Mouse (Mus musculus): Measurements from ENCODE around the gene Kcnk12. TPM values are rescaled to one million over a fixed set of nuclear protein-coding genes. Genes with fewer than 3 reads are reported as not detected.
A peak's percentile ranks its signal among the peaks of the same experiment; 100 is the strongest.

Gene Kcnk12
- polyA plus RNA-seq, 1 experiment from 2014 or later: not detected

GRCm38 (mm10) chr17:87784141-87784831 lies 13.5 kb downstream of the Kcnk12 start:
- WGBS: 60% methylated on average over 14 of the region's 14 CpGs
- no peak for ATAC-seq (ENCODE audit: low FRiP score, low read depth)
- no peaks in the 10 kb centered on the region for H3K27me3 ChIP-seq

GRCm38 (mm10) chr17:87781244-87781643 lies 16.6 kb downstream of the Kcnk12 start:
- H3K36me3 ChIP-seq: no peaks in the 10 kb centered on the region
- peaks cover 4% of the 10 kb centered on the region; the same call in 1 of the 2 replicates for H3K4me1 ChIP-seq
- H3K4me3 ChIP-seq: no peak overlapping the region
- H3K9me3 ChIP-seq: 0 out of 2 replicates have a peak, but pooled peaks cover 3% of the 10 kb centered on the region
- H3K9ac ChIP-seq: no peak overlapping the region
- ATAC-seq (ENCODE audit: low FRiP score, low read depth): no peak
- H3K27me3 ChIP-seq: no peaks in the 10 kb centered on the region
- no peak overlapping the region for H3K4me2 ChIP-seq (replicated peaks)
- no peak overlapping the region for H3K27ac ChIP-seq
- WGBS: 79% methylated on average over 5 of the region's 5 CpGs

More at GRCm38 (mm10) chr17:87784141-87784831, 13.5 kb downstream of the Kcnk12 start:
- H3K27ac ChIP-seq: no peak overlapping the region
- no peak overlapping the region for H3K4me2 ChIP-seq (replicated peaks)
- 0 out of 2 replicates have a peak, but pooled peaks cover 3% of the 10 kb centered on the region for H3K9me3 ChIP-seq
- H3K4me1 ChIP-seq: no peaks in the 10 kb centered on the region
- no peak overlapping the region for H3K4me3 ChIP-seq
- no peaks in the 10 kb centered on the region for H3K36me3 ChIP-seq
- no peak overlapping the region for H3K9ac ChIP-seq

GRCm38 (mm10) chr17:87780164-87780563 lies 17.6 kb downstream of the Kcnk12 start:
- no peak overlapping the region for H3K4me3 ChIP-seq
- WGBS: 40% methylated on average over 2 of the region's 2 CpGs
- H3K4me2 ChIP-seq (replicated peaks): no peak overlapping the region
- H3K36me3 ChIP-seq: no peaks in the 10 kb centered on the region
- no peaks in the 10 kb centered on the region for H3K27me3 ChIP-seq
- H3K9ac ChIP-seq: no peak overlapping the region
- H3K4me1 ChIP-seq: peaks cover 4% of the 10 kb centered on the region; the same call in 1 of the 2 replicates
- no peak for ATAC-seq (ENCODE audit: low FRiP score, low read depth)
- no peak overlapping the region for H3K27ac ChIP-seq
- H3K9me3 ChIP-seq: 0 out of 2 replicates have a peak, but pooled peaks cover 3% of the 10 kb centered on the region

- Histone ChIP-seq H3K9me3 (no peaks in the 10 kb centered on the region), H3K27ac (no peak overlapping the region), H3K4me3 (no peak overlapping the region), H3K27me3 (no peaks in the 10 kb centered on the region), H3K9ac (no peak overlapping the region), H3K4me1 (peaks cover 4% of the 10 kb centered on the region; the same call in 1 of the 2 replicates), H3K36me3 (no peaks in the 10 kb centered on the region), H3K4me2 (replicated peaks) (no peak overlapping the region)
- ATAC-seq (ENCODE audit: low FRiP score, low read depth): no peak
- 78% methylated on average over 8 of the region's 8 CpGs for WGBS
Measured at GRCm38 (mm10) chr17:87774982-87775381, 22.8 kb downstream of the Kcnk12 start.

- Histone ChIP-seq H3K4me2 (replicated peaks) (no peak overlapping the region), H3K27ac (no peak overlapping the region), H3K4me1 (no peaks in the 10 kb centered on the region), H3K4me3 (no peak overlapping the region), H3K9me3 (no peaks in the 10 kb centered on the region), H3K9ac (no peak overlapping the region), H3K27me3 (no peaks in the 10 kb centered on the region), H3K36me3 (no peaks in the 10 kb centered on the region)
- no peak for ATAC-seq (ENCODE audit: low FRiP score, low read depth)
- WGBS: 77% methylated on average over 3 of the region's 3 CpGs
Measured at GRCm38 (mm10) chr17:87773175-87773574, 24.6 kb downstream of the Kcnk12 start.

- Histone ChIP-seq H3K4me2 (replicated peaks) (no peak overlapping the region), H3K27ac (no peak overlapping the region), H3K9me3 (no peaks in the 10 kb centered on the region), H3K4me3 (no peak overlapping the region), H3K4me1 (no peaks in the 10 kb centered on the region), H3K27me3 (no peaks in the 10 kb centered on the region), H3K36me3 (no peaks in the 10 kb centered on the region), H3K9ac (no peak overlapping the region)
- ATAC-seq (ENCODE audit: low FRiP score, low read depth): no peak
- WGBS: 41% methylated on average over 5 of the region's 5 CpGs
Measured at GRCm38 (mm10) chr17:87770766-87771165, 27.0 kb downstream of the Kcnk12 start.

GRCm38 (mm10) chr17:87766888-87767287 lies 30.9 kb downstream of the Kcnk12 start:
- H3K4me3 ChIP-seq: no peak overlapping the region
- H3K4me1 ChIP-seq: no peaks in the 10 kb centered on the region
- no peaks in the 10 kb centered on the region for H3K27me3 ChIP-seq
- no peak for ATAC-seq (ENCODE audit: low FRiP score, low read depth)
- H3K36me3 ChIP-seq: no peaks in the 10 kb centered on the region
- no peak overlapping the region for H3K4me2 ChIP-seq (replicated peaks)
- no peak overlapping the region for H3K27ac ChIP-seq
- H3K9me3 ChIP-seq: no peaks in the 10 kb centered on the region
- 80% methylated on average over 6 of the region's 6 CpGs for WGBS
- H3K9ac ChIP-seq: no peak overlapping the region

- Histone ChIP-seq H3K27ac (no peak overlapping the region), H3K27me3 (no peaks in the 10 kb centered on the region), H3K4me3 (no peak overlapping the region), H3K9ac (no peak overlapping the region), H3K36me3 (no peaks in the 10 kb centered on the region), H3K4me2 (replicated peaks) (no peak overlapping the region), H3K9me3 (no peaks in the 10 kb centered on the region), H3K4me1 (no peaks in the 10 kb centered on the region)
- no peak for ATAC-seq (ENCODE audit: low FRiP score, low read depth)
- 88% methylated on average over 11 of the region's 11 CpGs for WGBS
Measured at GRCm38 (mm10) chr17:87765031-87765430, 32.8 kb downstream of the Kcnk12 start.

- ATAC-seq (ENCODE audit: low FRiP score, low read depth): no peak
- no peaks in the 10 kb centered on the region for H3K4me1 ChIP-seq
- no peak overlapping the region for H3K4me3 ChIP-seq
- H3K27ac ChIP-seq: no peak overlapping the region
- H3K36me3 ChIP-seq: no peaks in the 10 kb centered on the region
- no peak overlapping the region for H3K9ac ChIP-seq
- no peaks in the 10 kb centered on the region for H3K27me3 ChIP-seq
- H3K9me3 ChIP-seq: no peaks in the 10 kb centered on the region
- no peak overlapping the region for H3K4me2 ChIP-seq (replicated peaks)
- 47% methylated on average over 7 of the region's 7 CpGs for WGBS
Measured at GRCm38 (mm10) chr17:87763146-87763545, 34.6 kb downstream of the Kcnk12 start.

GRCm38 (mm10) chr17:87760315-87760714 lies 37.5 kb downstream of the Kcnk12 start:
- H3K4me1 ChIP-seq: no peaks in the 10 kb centered on the region
- H3K4me3 ChIP-seq: no peak overlapping the region
- H3K36me3 ChIP-seq: no peaks in the 10 kb centered on the region
- H3K27me3 ChIP-seq: no peaks in the 10 kb centered on the region
- WGBS: 78% methylated on average over 4 of the region's 4 CpGs
- H3K9ac ChIP-seq: no peak overlapping the region
- H3K27ac ChIP-seq: no peak overlapping the region
- no peak for ATAC-seq (ENCODE audit: low FRiP score, low read depth)
- H3K9me3 ChIP-seq: no peaks in the 10 kb centered on the region
- no peak overlapping the region for H3K4me2 ChIP-seq (replicated peaks)

- H3K27me3 ChIP-seq: peaks cover 69% of the 10 kb centered on the region
- H3K9me3 ChIP-seq: peaks cover 8% of the 10 kb centered on the region; the same call in 1 of the 2 replicates
Measured at GRCm38 (mm10) chr17:87745926-87746888, 51.6 kb downstream of the Kcnk12 start.

More at GRCm38 (mm10) chr17:87745926-87746888, 51.6 kb downstream of the Kcnk12 start:
- Histone ChIP-seq H3K9ac (peak overlapping the region; percentile 61), H3K27ac (no peak overlapping the region), H3K36me3 (no peaks in the 10 kb centered on the region), H3K4me2 (replicated peaks) (peak overlapping the region; percentile 99), H3K4me1 (peaks cover 17% of the 10 kb centered on the region), H3K4me3 (peak overlapping the region; percentile 63)
- peak; percentile 85 for ATAC-seq (ENCODE audit: low FRiP score, low read depth)
- 2% methylated on average over 101 of the region's 101 CpGs for WGBS
